32 mouse cellular contexts compared by ENCODE assay signal in the genomic region with DNA sequence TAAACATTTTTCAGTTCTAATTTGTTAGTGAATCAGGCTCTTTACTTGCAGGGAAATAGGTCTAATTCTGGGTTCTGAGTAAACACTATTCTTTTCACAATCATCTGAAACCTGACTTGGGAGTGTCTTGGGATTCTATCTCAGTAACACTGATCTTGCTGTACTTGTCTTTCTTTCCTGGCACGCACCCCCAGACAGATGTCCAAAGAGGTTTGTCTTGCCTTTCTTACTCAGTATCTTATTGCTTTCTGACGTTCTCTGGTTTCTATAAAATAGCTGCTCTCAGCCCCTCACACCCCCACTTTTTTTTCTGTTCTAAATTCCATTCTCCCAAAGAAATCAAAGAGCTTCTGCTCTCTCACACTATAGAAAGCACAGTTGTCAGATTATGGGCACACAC. TPM values are rescaled to one million over a fixed set of nuclear protein-coding genes. Genes with fewer than 3 reads are reported as not detected.
DNase-seq lines count a peak whose midpoint lies in the region; ATAC-seq and TF ChIP-seq lines count a peak whose summit lies in the region.
"Had no signal": no experiment of that assay in that cellular context is flagged by ENCODE, and none has a peak within 500 bp of the region (broad histone marks: within the 10 kb centered on the region; RNA-seq: fewer than 3 reads in every experiment).

No protein-coding gene starts in this region.

- no peaks in the 10 kb centered on the region for H3K9me3 ChIP-seq in embryonic facial prominence, embryonic 14.5 days (ENCODE audit: control insufficient read depth, low read length)
- H3K9me3 ChIP-seq in embryonic facial prominence, embryonic 10.5 days = no peaks in the 10 kb centered on the region
- no peaks in the 10 kb centered on the region for H3K9me3 ChIP-seq in forebrain, embryonic 13.5 days (replicated peaks)
- H3K9me3 ChIP-seq: embryonic facial prominence, embryonic 12.5 days; forebrain, embryonic 10.5 days; hindbrain, embryonic 10.5 days; hindbrain, embryonic 15.5 days; limb, embryonic 13.5 days; lung, embryonic 15.5 days; midbrain, embryonic 10.5 days; midbrain, embryonic 15.5 days; neural tube, embryonic 15.5 days; stomach, embryonic 15.5 days had no signal

- no peaks in the 10 kb centered on the region for H3K36me3 ChIP-seq in embryonic facial prominence, embryonic 14.5 days (ENCODE audit: control insufficient read depth, insufficient read depth, low read length)
- no peaks in the 10 kb centered on the region for H3K36me3 ChIP-seq in embryonic facial prominence, embryonic 10.5 days (replicated peaks)
- no peaks in the 10 kb centered on the region for H3K36me3 ChIP-seq in forebrain, embryonic 13.5 days (ENCODE audit: poor library complexity, severe bottlenecking)
- H3K36me3 ChIP-seq: embryonic facial prominence, embryonic 12.5 days; forebrain, embryonic 10.5 days; hindbrain, embryonic 10.5 days; hindbrain, embryonic 15.5 days; limb, embryonic 13.5 days; lung, embryonic 15.5 days; midbrain, embryonic 10.5 days; midbrain, embryonic 15.5 days; neural tube, embryonic 15.5 days; stomach, embryonic 15.5 days had no signal

- H3K4me3 ChIP-seq in embryonic facial prominence, embryonic 14.5 days (ENCODE audit: low read depth, low read length) = no peak overlapping the region
- no peak overlapping the region for H3K4me3 ChIP-seq in embryonic facial prominence, embryonic 10.5 days
- H3K4me3 ChIP-seq in layer of hippocampus, adult 2 months = no peak overlapping the region
- no peak overlapping the region for H3K4me3 ChIP-seq in forebrain, embryonic 13.5 days
- H3K4me3 ChIP-seq: embryonic facial prominence, embryonic 12.5 days; forebrain, embryonic 10.5 days; hindbrain, embryonic 10.5 days; hindbrain, embryonic 15.5 days; limb, embryonic 13.5 days; lung, embryonic 15.5 days; midbrain, embryonic 10.5 days; midbrain, embryonic 15.5 days; neural tube, embryonic 15.5 days; stomach, embryonic 15.5 days had no signal

- H3K4me1 ChIP-seq in embryonic facial prominence, embryonic 14.5 days (ENCODE audit: control insufficient read depth, insufficient read depth, low read length) = no peaks in the 10 kb centered on the region
- H3K4me1 ChIP-seq in embryonic facial prominence, embryonic 10.5 days = no peaks in the 10 kb centered on the region
- H3K4me1 ChIP-seq in forebrain, embryonic 13.5 days = no peaks in the 10 kb centered on the region
- H3K4me1 ChIP-seq: embryonic facial prominence, embryonic 12.5 days; hindbrain, embryonic 10.5 days; hindbrain, embryonic 15.5 days; limb, embryonic 13.5 days; lung, embryonic 15.5 days; midbrain, embryonic 15.5 days; neural tube, embryonic 15.5 days; stomach, embryonic 15.5 days had no signal

- no peak for ATAC-seq in embryonic facial prominence, embryonic 14.5 days (ENCODE audit: low read depth)
- no peak for ATAC-seq in forebrain, embryonic 13.5 days
- ATAC-seq: activated CD4-positive, CD25-positive, alpha-beta regulatory T cell, adult 4 months; forebrain, embryonic 16.5 days; inflammation-experienced regulatory T-cells, adult 6 months; midbrain, embryonic 15.5 days had no signal

- WGBS in embryonic facial prominence, embryonic 14.5 days = 43% methylated on average over 2 of the region's 2 CpGs
- WGBS in embryonic facial prominence, embryonic 10.5 days = 76% methylated on average over 2 of the region's 2 CpGs
- 79% methylated on average over 2 of the region's 2 CpGs for WGBS in forebrain, embryonic 13.5 days

- no peaks in the 10 kb centered on the region for H3K27me3 ChIP-seq in embryonic facial prominence, embryonic 14.5 days (replicated peaks; ENCODE audit: control insufficient read depth, insufficient read depth, low read length)
- H3K27me3 ChIP-seq in embryonic facial prominence, embryonic 10.5 days (replicated peaks; ENCODE audit: low read depth, poor library complexity, severe bottlenecking) = no peaks in the 10 kb centered on the region
- no peaks in the 10 kb centered on the region for H3K27me3 ChIP-seq in forebrain, embryonic 13.5 days
- H3K27me3 ChIP-seq: CH12.LX; embryonic facial prominence, embryonic 12.5 days; hindbrain, embryonic 15.5 days; limb, embryonic 13.5 days; lung, embryonic 15.5 days; midbrain, embryonic 15.5 days; neural tube, embryonic 15.5 days; stomach, embryonic 15.5 days had no signal

- no peak overlapping the region for H3K9ac ChIP-seq in embryonic facial prominence, embryonic 14.5 days (ENCODE audit: low read depth, low read length)
- H3K9ac ChIP-seq in forebrain, embryonic 13.5 days = no peak overlapping the region
- H3K9ac ChIP-seq: embryonic facial prominence, embryonic 12.5 days; hindbrain, embryonic 15.5 days; limb, embryonic 13.5 days; lung, embryonic 15.5 days; midbrain, embryonic 15.5 days; neural tube, embryonic 15.5 days; stomach, embryonic 15.5 days had no signal

- peak; percentile 18 for DNase-seq in embryonic facial prominence, embryonic 14.5 days (ENCODE audit: low spot score)
- DNase-seq in embryonic facial prominence, embryonic 10.5 days (ENCODE audit: low spot score) = no peak
- peak; percentile 13 to 16 for DNase-seq in layer of hippocampus, adult 2 months (ENCODE audit: low spot score in 2 of 2)
- no peak for DNase-seq in layer of hippocampus, postnatal 14 days (ENCODE audit: low spot score in 2 of 2)
- DNase-seq in right cerebral cortex, adult 18-20 months = peak; percentile 49
- no peak for DNase-seq in right cerebral cortex, postnatal 4 days
- DNase-seq: adrenal gland, adult 2 months; cerebellum, adult 11 months; cerebellum, adult 9-10 months; cerebellum, postnatal 36 days; gastrocnemius, postnatal 14 days; heart, postnatal 14 days; kidney, adult 11 months; kidney, postnatal 14 days; retina, postnatal 1 day; thymus, postnatal 14 days had no signal

- no peak overlapping the region for H3K27ac ChIP-seq in embryonic facial prominence, embryonic 14.5 days (replicated peaks; ENCODE audit: low read depth, low read length)
- no peak overlapping the region for H3K27ac ChIP-seq in embryonic facial prominence, embryonic 10.5 days (replicated peaks)
- H3K27ac ChIP-seq in layer of hippocampus, adult 2 months = no peak overlapping the region
- no peak overlapping the region for H3K27ac ChIP-seq in forebrain, embryonic 13.5 days
- H3K27ac ChIP-seq: embryonic facial prominence, embryonic 12.5 days; forebrain, embryonic 10.5 days; hindbrain, embryonic 10.5 days; hindbrain, embryonic 15.5 days; limb, embryonic 13.5 days; lung, embryonic 15.5 days; midbrain, embryonic 10.5 days; midbrain, embryonic 15.5 days; neural tube, embryonic 15.5 days; stomach, embryonic 15.5 days had no signal

- no peak overlapping the region for H3K4me2 ChIP-seq in embryonic facial prominence, embryonic 14.5 days (ENCODE audit: low read depth, low read length)
- H3K4me2 ChIP-seq in forebrain, embryonic 13.5 days = no peak overlapping the region
- H3K4me2 ChIP-seq: embryonic facial prominence, embryonic 12.5 days; hindbrain, embryonic 15.5 days; limb, embryonic 13.5 days; liver, embryonic 11.5 days; lung, embryonic 15.5 days; midbrain, embryonic 15.5 days; neural tube, embryonic 15.5 days; stomach, embryonic 15.5 days had no signal

- TF ChIP-seq CTCF in layer of hippocampus, adult 2 months (conservative IDR thresholded peaks at IDR 0.05) = no peak

RNA-seq across cellular contexts. Expression of a gene that starts 51.3 kb away (rescaled TPM):
- 11.3 and 11.9 TPM in 2 replicates for polyA plus RNA-seq in embryonic facial prominence, embryonic 14.5 days (2014; fragmentation: Nextera tagmentation; extraction: Ambion mirVana)
- 9.2 and 9.5 TPM in 2 replicates for polyA plus RNA-seq in embryonic facial prominence, embryonic 10.5 days (2016; fragmentation: Nextera tagmentation; extraction: Ambion mirVana)
- 10 to 100 TPM; 33.6 to 35.9 TPM for total RNA-seq in layer of hippocampus, adult 2 months (2021)
- 10 to 100 TPM; 42.1 to 43.1 TPM for total RNA-seq in layer of hippocampus, postnatal 14 days (2021)
- polyA plus RNA-seq in forebrain, embryonic 13.5 days (2015; fragmentation: Nextera tagmentation; extraction: Ambion mirVana) = 13.9 and 16.6 TPM in 2 replicates

Comparison
In these comparisons a context has a peak if more than half of its experiments do, and no peak if none do; other contexts are left out.
1. DNase-seq: peak in embryonic facial prominence, embryonic 14.5 days (single experiment), layer of hippocampus, adult 2 months (2 of 2) and right cerebral cortex, adult 18-20 months (single experiment); none in embryonic facial prominence, embryonic 10.5 days (single experiment), layer of hippocampus, postnatal 14 days (0 of 2) and right cerebral cortex, postnatal 4 days (single experiment).